Mouse (Mus musculus) retina, adult 2 months (tissue): Measurements from ENCODE around the gene 2810021J22Rik.
"Not testable (repeated sequence)": the region's sequence is repeated elsewhere in the genome, so short reads cannot be mapped to it uniquely, and the experiment has no call there.

Experiments used
- DNase-seq: peaks from one replicate; pipeline ENCODE4 v3.0.0-alpha.2; 2012; ENCODE audit warnings: low read depth, low spot score

The 2810021J22Rik gene

GRCm38 (mm10) chr11:58867039-58867953 lies at the start of gene 2810021J22Rik:
Gene 2810021J22Rik (plus strand): TSS chr11:58867216.
- DNase-seq: peak; percentile 57

DNA sequence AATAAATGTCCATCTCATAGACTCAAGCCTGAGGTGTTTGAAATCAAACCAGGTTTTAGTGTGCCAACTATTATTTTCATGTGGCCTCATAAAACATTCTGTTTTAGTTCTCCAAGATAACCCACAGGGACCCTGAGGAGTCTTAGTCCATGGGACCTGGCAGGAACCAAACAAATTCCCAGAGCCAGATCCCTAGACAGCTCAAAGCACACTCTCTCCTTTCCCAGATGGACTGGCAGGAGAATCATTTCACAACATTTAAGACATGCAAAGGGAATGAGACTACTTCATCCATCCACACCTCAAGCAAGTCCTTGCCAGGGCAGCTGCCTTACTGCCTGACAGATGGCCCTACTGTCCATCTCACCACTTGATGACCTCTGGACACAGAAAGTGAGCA lies 38.1 kb upstream of the 2810021J22Rik start, which contains the start of gene Olfr312:
Gene Olfr312 (plus strand): TSS at position 301 of the 400 bp plus-strand sequence.
- not testable (repeated sequence) for DNase-seq

DNA sequence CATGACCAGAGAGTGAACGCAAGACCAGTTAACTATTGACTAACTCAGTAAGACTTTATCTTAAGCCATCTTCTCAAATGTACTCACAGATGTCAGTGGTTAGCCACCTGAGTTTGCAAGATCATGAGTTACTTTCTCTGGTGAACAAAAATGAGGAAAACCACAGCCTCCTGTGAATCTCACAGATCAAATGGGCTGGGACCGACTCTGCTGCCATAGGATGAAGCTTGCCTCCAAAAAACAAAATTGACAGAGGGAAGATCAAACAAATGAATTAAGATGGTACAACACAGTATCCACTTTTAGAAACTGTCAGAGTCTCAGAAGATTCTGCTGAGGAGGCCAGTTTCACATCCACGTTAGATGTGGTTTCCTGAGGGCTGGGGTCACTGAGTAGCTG lies 37.3 kb upstream of the 2810021J22Rik start:
- no peak for DNase-seq

GRCm38 (mm10) chr11:58832541-58832940 lies 34.5 kb upstream of the 2810021J22Rik start:
- DNase-seq: not testable (repeated sequence)

GRCm38 (mm10) chr11:58838951-58839350 lies 28.1 kb upstream of the 2810021J22Rik start, which contains the start of gene Olfr311:
Gene Olfr311 (plus strand): TSS chr11:58839251.
- DNase-seq: not testable (repeated sequence)

- DNase-seq: peak; percentile 100
Measured at GRCm38 (mm10) chr11:58846919-58847461, 20.0 kb upstream of the 2810021J22Rik start, which contains the start of gene Gm12258. Gene Gm12258 (plus strand): TSS chr11:58847158.

GRCm38 (mm10) chr11:58847636-58848035 lies 19.4 kb upstream of the 2810021J22Rik start:
- no peak for DNase-seq

DNA sequence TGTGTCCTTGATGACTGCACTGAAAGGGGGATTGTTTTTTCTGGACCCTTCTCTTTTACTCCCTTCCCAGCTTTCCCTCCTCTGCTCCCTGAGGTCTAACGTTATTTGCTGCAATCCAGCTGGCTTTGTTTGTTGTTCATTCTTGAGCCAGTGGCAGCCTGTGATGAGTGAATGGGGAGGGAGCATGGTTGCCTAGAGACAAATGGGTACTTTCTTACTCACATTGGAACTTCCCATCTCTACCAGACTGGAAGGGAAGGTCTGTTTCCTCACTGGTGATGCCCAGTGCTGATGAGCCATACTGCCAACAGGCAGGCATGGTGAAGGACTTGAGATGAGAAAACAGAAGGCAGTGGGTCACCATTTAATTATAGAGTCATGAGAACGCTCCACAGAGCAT lies 17.3 kb upstream of the 2810021J22Rik start:
- DNase-seq: no peak

GRCm38 (mm10) chr11:58860744-58861143 lies 6.3 kb upstream of the 2810021J22Rik start:
- no peak for DNase-seq

GRCm38 (mm10) chr11:58867954-58868330 lies 926 bp downstream of the 2810021J22Rik start:
- DNase-seq: no peak

DNA sequence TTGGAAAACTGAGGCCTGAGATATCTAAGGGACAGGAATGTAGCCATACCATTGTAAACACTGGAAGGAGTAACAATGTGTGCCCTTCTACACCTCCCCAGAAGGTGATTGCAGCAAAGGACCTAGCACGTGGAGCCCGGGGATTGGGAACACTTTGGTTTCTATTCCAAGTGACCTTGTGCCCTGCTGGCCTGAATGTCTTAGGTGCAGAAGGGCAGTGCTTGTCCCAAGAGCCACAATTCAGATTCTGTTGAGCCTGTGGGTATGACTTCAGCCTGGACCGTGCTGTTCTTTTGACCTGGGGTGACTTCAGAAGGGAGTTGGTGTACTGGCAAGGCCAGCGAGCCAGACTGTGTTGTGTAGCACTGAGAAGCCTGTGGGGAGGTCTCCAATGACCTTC lies 3.9 kb downstream of the 2810021J22Rik start:
- DNase-seq: no peak

DNA sequence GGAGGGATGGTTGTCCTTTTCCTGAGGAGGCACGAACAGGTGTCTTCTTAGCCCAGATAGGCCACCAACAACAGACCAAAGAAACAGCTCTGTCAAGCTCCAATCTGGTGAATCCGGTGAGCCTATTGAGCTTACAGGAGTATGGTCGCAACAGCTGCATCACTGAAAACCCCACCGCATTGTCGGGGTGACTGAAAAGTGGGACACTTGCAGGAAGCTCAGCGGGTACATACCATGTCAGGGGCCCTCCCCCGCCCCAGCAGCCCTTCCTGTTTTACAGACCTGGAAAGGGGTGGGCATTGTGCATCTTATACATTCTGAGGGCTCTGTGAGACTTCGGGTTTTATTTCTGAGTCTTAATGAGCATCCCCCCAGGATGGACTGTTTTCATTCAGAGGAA lies 16.7 kb downstream of the 2810021J22Rik start:
- DNase-seq: no peak

DNA sequence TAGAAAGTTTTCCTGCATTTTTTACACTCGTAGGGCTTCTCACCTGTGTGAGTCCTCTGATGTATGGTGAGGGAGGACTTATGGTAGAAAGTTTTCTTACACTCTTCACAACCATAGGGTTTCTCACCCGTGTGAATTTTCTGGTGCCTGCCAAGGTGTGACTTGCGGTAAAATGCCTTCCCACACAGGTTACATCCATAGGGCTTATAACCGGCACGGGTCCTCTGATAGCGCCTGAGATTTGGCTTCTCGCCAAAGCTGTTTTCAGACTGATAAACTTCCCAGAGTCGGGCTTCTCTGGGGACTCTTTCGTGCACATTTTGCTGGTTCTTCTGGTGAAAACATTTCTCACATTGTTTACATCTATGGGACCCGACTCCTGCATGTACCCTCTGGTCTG lies 23.5 kb downstream of the 2810021J22Rik start:
- no peak for DNase-seq

DNA sequence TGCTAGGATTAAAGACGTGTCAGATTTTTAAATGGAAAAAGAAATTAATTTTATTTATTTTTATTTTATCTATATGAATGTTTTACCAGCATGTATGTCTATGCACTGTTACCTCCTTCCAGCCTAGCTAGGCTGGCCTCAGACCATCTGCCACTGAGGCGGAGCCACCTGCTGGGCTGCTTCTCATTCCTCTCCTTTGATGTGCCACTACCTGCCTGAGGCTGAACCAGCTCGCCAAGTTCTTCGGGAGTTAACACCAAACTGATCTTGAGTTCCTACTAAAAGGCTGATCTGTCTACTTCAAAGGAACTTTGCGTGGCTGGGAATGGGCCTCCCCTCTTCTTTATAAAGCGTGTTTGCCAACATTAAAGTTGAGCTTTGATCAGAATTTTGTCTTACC lies 27.4 kb downstream of the 2810021J22Rik start:
- no peak for DNase-seq

DNA sequence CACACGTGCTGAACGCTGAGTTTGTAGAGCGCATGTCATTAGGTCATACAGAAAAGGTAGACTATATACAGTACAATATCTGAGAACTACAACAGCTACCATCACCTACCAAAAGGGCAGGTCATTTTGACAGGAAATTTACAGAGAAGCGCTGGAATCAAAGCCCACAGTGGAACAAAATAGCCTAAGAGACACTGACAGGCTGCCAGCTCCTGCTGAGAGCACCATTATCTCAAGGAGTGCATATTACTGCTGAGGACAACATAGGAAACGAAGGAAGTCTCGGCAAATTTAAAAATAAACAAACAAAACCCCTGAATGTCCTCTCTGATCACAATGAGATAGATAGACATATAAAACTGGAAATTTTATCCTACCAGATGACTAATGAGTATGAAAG lies 30.5 kb downstream of the 2810021J22Rik start:
- DNase-seq: no peak

- no peak for DNase-seq
Measured at GRCm38 (mm10) chr11:58901080-58901479, 34.1 kb downstream of the 2810021J22Rik start.

- DNase-seq: peak; percentile 71
Measured at GRCm38 (mm10) chr11:58903511-58904409, 36.7 kb downstream of the 2810021J22Rik start, which contains the start of gene Zfp39. Gene Zfp39 (minus strand): TSS chr11:58904225.

GRCm38 (mm10) chr11:58904410-58904718 lies 37.3 kb downstream of the 2810021J22Rik start:
- no peak for DNase-seq

GRCm38 (mm10) chr11:58904838-58905237 lies 37.8 kb downstream of the 2810021J22Rik start:
- DNase-seq: no peak

DNA sequence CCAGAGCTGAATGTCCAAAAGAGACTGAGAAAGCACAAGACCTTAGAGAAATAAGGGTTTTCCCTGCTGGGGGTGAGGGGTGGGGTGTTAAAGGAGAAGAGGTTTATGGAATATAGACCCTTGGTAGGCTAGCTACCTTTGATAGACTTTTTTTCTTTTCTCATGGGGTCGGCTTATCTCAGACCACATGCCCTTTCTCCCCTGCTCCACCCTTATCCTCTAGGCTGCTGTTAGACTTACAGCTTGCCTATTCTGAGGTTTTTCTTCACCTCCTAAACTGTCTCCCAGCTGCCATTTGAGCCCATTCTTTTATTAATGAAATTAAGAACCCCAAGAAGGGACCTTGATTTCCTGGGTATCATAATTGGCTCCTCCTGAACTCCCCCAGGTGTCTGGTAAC lies 46.8 kb downstream of the 2810021J22Rik start:
- no peak for DNase-seq

DNA sequence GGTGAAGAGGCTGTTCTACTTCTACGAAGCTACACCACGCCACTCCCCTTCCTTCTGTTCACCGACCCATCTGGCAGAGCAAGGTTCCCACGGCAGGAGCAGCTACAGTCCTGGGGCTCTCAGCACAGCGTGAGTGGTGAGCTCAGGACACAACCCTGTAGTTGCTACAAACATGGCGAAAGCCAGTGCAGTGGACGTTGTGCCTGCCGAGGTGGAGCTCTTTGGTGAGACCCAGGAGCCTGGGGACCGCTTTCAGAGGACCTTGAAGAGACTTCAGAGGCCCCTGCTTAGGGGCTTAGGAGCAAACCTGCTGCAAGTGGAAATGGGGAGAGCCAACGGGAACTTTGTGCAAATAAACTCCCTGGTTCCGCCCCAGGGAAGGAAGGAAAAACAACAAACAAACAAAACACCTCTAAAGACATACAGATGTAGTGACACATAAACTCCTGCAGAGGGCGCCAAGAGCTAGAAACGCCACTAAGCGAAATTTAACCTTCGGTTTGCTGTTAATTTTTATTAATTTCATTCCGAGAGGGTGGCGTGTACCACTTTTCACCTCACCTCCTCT lies 47.5 kb downstream of the 2810021J22Rik start:
- DNase-seq: no peak
